Mouse (Mus musculus) MEL (cell line): ENCODE results near the gene Eif2b5.

Experiments
- BHLHE40 ChIP-seq: IDR thresholded peaks from 2 replicates; pipeline ENCODE4 v1.6.1; 2012; ENCODE audit warnings: low read depth, mild to moderate bottlenecking, inconsistent platforms, low read length, improper control_type of control experiment, borderline replicate concordance
- GATA1 ChIP-seq: IDR thresholded peaks from 2 replicates; pipeline ENCODE4 v1.6.1; 2011; ENCODE audit warnings: low read depth, low read length, improper control_type of control experiment
- KAT2A ChIP-seq: conservative IDR thresholded peaks from 2 replicates; pipeline ENCODE4 v1.6.1; 2012; ENCODE audit warnings: low read depth, low read length, improper control_type of control experiment, inconsistent platforms
- TAL1 ChIP-seq: IDR thresholded peaks from 2 replicates; pipeline ENCODE4 v1.6.1; 2012; ENCODE audit warnings: mild to moderate bottlenecking, inconsistent platforms, low read length, moderate library complexity, mixed read lengths
- ZNF384 ChIP-seq: IDR thresholded peaks from 2 replicates; pipeline ENCODE4 v1.6.1; 2012; ENCODE audit warnings: low read depth, mild to moderate bottlenecking, inconsistent platforms, low read length, improper control_type of control experiment

DNA sequence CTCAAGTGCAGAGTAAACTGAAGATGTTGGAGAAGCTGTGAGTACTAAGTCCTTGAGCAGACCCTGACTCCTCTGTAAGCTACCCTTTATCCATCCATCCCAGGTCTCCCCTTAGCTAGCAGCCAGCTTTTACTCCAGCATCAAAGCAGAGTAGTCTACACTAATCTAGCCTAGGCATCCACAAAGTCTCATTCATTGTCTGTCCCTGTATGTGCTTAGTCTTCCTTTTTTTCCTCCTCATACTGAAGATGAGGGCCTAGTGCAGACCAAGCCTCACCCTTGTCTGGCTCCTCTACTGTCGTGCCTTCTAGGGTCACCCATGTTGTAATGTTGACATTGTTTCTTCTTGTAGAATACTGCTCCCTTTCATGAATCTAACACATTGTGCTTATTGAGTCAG, 54.0 kb downstream of the Eif2b5 start:
- TF ChIP-seq GATA1 (no peak), ZNF384 (no peak), BHLHE40 (no peak), TAL1 (no peak), KAT2A (no peak)
